Mouse (Mus musculus): ENCODE results near the gene Zkscan6. TPM values are rescaled to one million over a fixed set of nuclear protein-coding genes. Genes with fewer than 3 reads are reported as not detected.

Zkscan6 gene
- polyA plus RNA-seq, 2 experiments: 7.7 to 14.5 TPM

- DNase-seq (ENCODE audit: low spot score) (peak; percentile 88), ATAC-seq (ENCODE audit: low FRiP score, low read depth) (peak; percentile 99)
- Histone ChIP-seq H3K27me3 (ENCODE audit: control insufficient read depth, insufficient read depth, low read length) (no peaks in the 10 kb centered on the region), H3K9ac (ENCODE audit: low read depth, low read length, severe bottlenecking) (peak within 1 kb of the TSS; percentile 98), H3K9me3 (ENCODE audit: control insufficient read depth, low read length) (no peaks in the 10 kb centered on the region), H3K4me1 (ENCODE audit: control insufficient read depth, insufficient read depth, low read length) (peaks cover 12% of the 10 kb centered on the region; the same call in 1 of the 2 replicates), H3K4me3 (replicated peaks; ENCODE audit: low read length) (peak within 1 kb of the TSS; percentile 92), H3K4me2 (replicated peaks; ENCODE audit: low read depth, low read length, severe bottlenecking) (peak within 1 kb of the TSS; percentile 58), H3K36me3 (ENCODE audit: control insufficient read depth, insufficient read depth, low read length) (no peaks in the 10 kb centered on the region), H3K27ac (replicated peaks; ENCODE audit: low read depth, low read length) (peak within 1 kb of the TSS; percentile 91)
- WGBS: 4% methylated on average over 9 of the region's 36 CpGs
- TF ChIP-seq POLR2A (IDR thresholded peaks at IDR 0.05; ENCODE audit: borderline replicate concordance, extremely low read depth, insufficient read depth, insufficient read length): peak; percentile 76; the same call in 1 of the 2 replicates
These were observed 18.8 kb upstream of the Zkscan6 start, which contains the start of gene Map2k4 for GRCm38 (mm10) chr11:65788154-65788553. TSS of gene Map2k4 (minus strand) at chr11:65788297.

- no peak overlapping the region for H3K9ac ChIP-seq (ENCODE audit: low read depth, low read length, severe bottlenecking)
- no peak for TF ChIP-seq POLR2A (IDR thresholded peaks at IDR 0.05; ENCODE audit: borderline replicate concordance, extremely low read depth, insufficient read depth, insufficient read length)
- no peaks in the 10 kb centered on the region for H3K4me1 ChIP-seq (ENCODE audit: control insufficient read depth, insufficient read depth, low read length)
- no peak for ATAC-seq (ENCODE audit: low FRiP score, low read depth)
- no peak overlapping the region for H3K4me2 ChIP-seq (replicated peaks; ENCODE audit: low read depth, low read length, severe bottlenecking)
- DNase-seq (ENCODE audit: low spot score): no peak
- no peaks in the 10 kb centered on the region for H3K36me3 ChIP-seq (ENCODE audit: control insufficient read depth, insufficient read depth, low read length)
- no peaks in the 10 kb centered on the region for H3K9me3 ChIP-seq (ENCODE audit: control insufficient read depth, low read length)
- no peaks in the 10 kb centered on the region for H3K27me3 ChIP-seq (ENCODE audit: control insufficient read depth, insufficient read depth, low read length)
- H3K4me3 ChIP-seq (replicated peaks; ENCODE audit: low read length): no peak overlapping the region
- no peak overlapping the region for H3K27ac ChIP-seq (replicated peaks; ENCODE audit: low read depth, low read length)
- WGBS: 76% methylated on average over 10 of the region's 10 CpGs
These were observed 12.4 kb upstream of the Zkscan6 start for GRCm38 (mm10) chr11:65794428-65795219.

- no peak overlapping the region for H3K27ac ChIP-seq (replicated peaks; ENCODE audit: low read depth, low read length)
These were observed 11.1 kb upstream of the Zkscan6 start for GRCm38 (mm10) chr11:65795896-65796295.

GRCm38 (mm10) chr11:65801899-65802298 is 5.1 kb upstream of the Zkscan6 start:
- DNase-seq (ENCODE audit: low spot score) (no peak), ATAC-seq (ENCODE audit: low FRiP score, low read depth) (no peak)
- no peaks in the 10 kb centered on the region for H3K9me3 ChIP-seq (ENCODE audit: control insufficient read depth, low read length)
- TF ChIP-seq POLR2A (IDR thresholded peaks at IDR 0.05; ENCODE audit: borderline replicate concordance, extremely low read depth, insufficient read depth, insufficient read length): no peak
- H3K4me1 ChIP-seq (ENCODE audit: control insufficient read depth, insufficient read depth, low read length): peaks cover 4% of the 10 kb centered on the region; the same call in 1 of the 2 replicates
- no peaks in the 10 kb centered on the region for H3K27me3 ChIP-seq (ENCODE audit: control insufficient read depth, insufficient read depth, low read length)
- 37% methylated on average over 3 of the region's 3 CpGs for WGBS
- no peak overlapping the region for H3K27ac ChIP-seq (replicated peaks; ENCODE audit: low read depth, low read length)
- no peak overlapping the region for H3K4me3 ChIP-seq (replicated peaks; ENCODE audit: low read length)
- H3K4me2 ChIP-seq (replicated peaks; ENCODE audit: low read depth, low read length, severe bottlenecking): no peak overlapping the region
- no peaks in the 10 kb centered on the region for H3K36me3 ChIP-seq (ENCODE audit: control insufficient read depth, insufficient read depth, low read length)
- H3K9ac ChIP-seq (ENCODE audit: low read depth, low read length, severe bottlenecking): no peak overlapping the region

More at GRCm38 (mm10) chr11:65795896-65796295, 11.1 kb upstream of the Zkscan6 start:
- H3K27me3 ChIP-seq (ENCODE audit: control insufficient read depth, insufficient read depth, low read length): no peaks in the 10 kb centered on the region
- ATAC-seq (ENCODE audit: low FRiP score, low read depth) (no peak), DNase-seq (ENCODE audit: low spot score) (no peak)
- no peak overlapping the region for H3K4me3 ChIP-seq (replicated peaks; ENCODE audit: low read length)
- no peak overlapping the region for H3K9ac ChIP-seq (ENCODE audit: low read depth, low read length, severe bottlenecking)
- TF ChIP-seq POLR2A (IDR thresholded peaks at IDR 0.05; ENCODE audit: borderline replicate concordance, extremely low read depth, insufficient read depth, insufficient read length): no peak
- WGBS: 64% methylated on average over 1 of the region's 1 CpGs
- no peaks in the 10 kb centered on the region for H3K9me3 ChIP-seq (ENCODE audit: control insufficient read depth, low read length)
- H3K4me2 ChIP-seq (replicated peaks; ENCODE audit: low read depth, low read length, severe bottlenecking): no peak overlapping the region
- H3K4me1 ChIP-seq (ENCODE audit: control insufficient read depth, insufficient read depth, low read length): no peaks in the 10 kb centered on the region
- H3K36me3 ChIP-seq (ENCODE audit: control insufficient read depth, insufficient read depth, low read length): no peaks in the 10 kb centered on the region

GRCm38 (mm10) chr11:65806321-65806904 is 562 bp upstream of the Zkscan6 start:
- ATAC-seq (ENCODE audit: low FRiP score, low read depth): peak; percentile 21

More at GRCm38 (mm10) chr11:65806321-65806904, 562 bp upstream of the Zkscan6 start:
- Histone ChIP-seq H3K9me3 (ENCODE audit: control insufficient read depth, low read length) (no peaks in the 10 kb centered on the region), H3K27me3 (ENCODE audit: control insufficient read depth, insufficient read depth, low read length) (no peaks in the 10 kb centered on the region), H3K4me2 (replicated peaks; ENCODE audit: low read depth, low read length, severe bottlenecking) (peak overlapping the region; percentile 85), H3K36me3 (ENCODE audit: control insufficient read depth, insufficient read depth, low read length) (no peaks in the 10 kb centered on the region), H3K9ac (ENCODE audit: low read depth, low read length, severe bottlenecking) (peak overlapping the region; percentile 76), H3K27ac (replicated peaks; ENCODE audit: low read depth, low read length) (no peak overlapping the region), H3K4me3 (replicated peaks; ENCODE audit: low read length) (peak overlapping the region; percentile 87), H3K4me1 (ENCODE audit: control insufficient read depth, insufficient read depth, low read length) (peaks cover 4% of the 10 kb centered on the region; the same call in 1 of the 2 replicates)
- WGBS: 1% methylated on average over 20 of the region's 20 CpGs
- no peak for TF ChIP-seq POLR2A (IDR thresholded peaks at IDR 0.05; ENCODE audit: borderline replicate concordance, extremely low read depth, insufficient read depth, insufficient read length)
- no peak for DNase-seq (ENCODE audit: low spot score)

Measured in limb, embryonic 14.5 days (tissue).